Mouse (Mus musculus) limb, embryonic 12.5 days (tissue): Measurements from ENCODE around the gene Aloxe3. TPM values are rescaled to one million over a fixed set of nuclear protein-coding genes. Genes with fewer than 3 reads are reported as not detected.

ENCODE experiments used
- ATAC-seq: fragments of 200-750 bp; cut with Nextera tagmentation; 2 replicates; pipeline ENCODE4 v1.8.0; 2017; ENCODE audit warnings: low read depth, moderate TSS enrichment; ENCODE audit not compliant: insufficient number of reproducible peaks, insufficient read depth, low FRiP score, low TSS enrichment
- H3K27ac ChIP-seq: fragments of 300-500 bp; sonication (generic); 2 replicates; pipeline ENCODE4 v1.5.1; 2016; ENCODE audit warnings: mild to moderate bottlenecking, moderate library complexity
- H3K27me3 ChIP-seq: fragments of 300-500 bp; sonication (generic); 2 replicates; pipeline ENCODE4 v1.6.1; 2016; ENCODE audit warnings: mild to moderate bottlenecking, moderate library complexity
- H3K36me3 ChIP-seq: fragments of 300-500 bp; sonication (generic); 2 replicates; pipeline ENCODE4 v1.6.1; 2016; ENCODE audit warnings: mild to moderate bottlenecking, moderate library complexity
- H3K4me1 ChIP-seq: fragments of 300-500 bp; sonication (generic); replicated peaks from 2 replicates; pipeline ENCODE4 v1.6.1; 2016
- H3K4me2 ChIP-seq: fragments of 300-500 bp; sonication (generic); 2 replicates; pipeline ENCODE4 v1.6.1; 2016; ENCODE audit warnings: mild to moderate bottlenecking, moderate library complexity
- H3K4me3 ChIP-seq: fragments of 300-500 bp; sonication (generic); replicated peaks from 2 replicates; pipeline ENCODE4 v1.5.1; 2016; ENCODE audit warnings: mild to moderate bottlenecking
- H3K9ac ChIP-seq: fragments of 300-500 bp; sonication (generic); replicated peaks from 2 replicates; pipeline ENCODE4 v1.6.1; 2016; ENCODE audit warnings: mild to moderate bottlenecking, moderate library complexity
- H3K9me3 ChIP-seq: fragments of 300-500 bp; sonication (generic); 2 replicates; pipeline ENCODE4 v1.6.1; 2016; ENCODE audit warnings: mild to moderate bottlenecking, moderate library complexity
- WGBS: fragments of 180-500 bp; shearing (Covaris S2); methylation state at CpG from one replicate; pipeline ENCODE4 v1.1.7; 2016; 5-methylcytosine and 5-hydroxymethylcytosine counted together
- polyA plus RNA-seq: library from polyadenylated mRNA; unstranded; fragments of >200 nt; fragmentation: Nextera tagmentation; extraction: Ambion mirVana; gene quantifications from 2 replicates; pipeline ENCODE4 v1.2.1, GENCODE M21; 2016

Gene Aloxe3
- polyA plus RNA-seq = 0.58 and 0.77 TPM in 2 replicates

DNA sequence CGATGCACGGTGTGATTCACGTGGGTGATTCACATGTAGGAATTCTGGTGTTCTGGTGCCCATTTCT lies at the start of gene Aloxe3:
TSS of gene Aloxe3 (plus strand) at position 45 of the 67 bp plus-strand sequence.
- Histone ChIP-seq H3K4me3 (peak within 1 kb of the TSS; percentile 58), H3K9me3 (no peaks in the 10 kb centered on the region), H3K27me3 (peaks cover 17% of the 10 kb centered on the region), H3K9ac (peak within 1 kb of the TSS; percentile 63), H3K27ac (peak within 1 kb of the TSS; percentile 50; the same call in 1 of the 2 replicates), H3K4me2 (peak within 1 kb of the TSS; percentile 90), H3K4me1 (peaks cover 22% of the 10 kb centered on the region), H3K36me3 (no peaks in the 10 kb centered on the region)
- 4% methylated on average over 3 of the region's 3 CpGs for WGBS
- no peak for ATAC-seq

DNA sequence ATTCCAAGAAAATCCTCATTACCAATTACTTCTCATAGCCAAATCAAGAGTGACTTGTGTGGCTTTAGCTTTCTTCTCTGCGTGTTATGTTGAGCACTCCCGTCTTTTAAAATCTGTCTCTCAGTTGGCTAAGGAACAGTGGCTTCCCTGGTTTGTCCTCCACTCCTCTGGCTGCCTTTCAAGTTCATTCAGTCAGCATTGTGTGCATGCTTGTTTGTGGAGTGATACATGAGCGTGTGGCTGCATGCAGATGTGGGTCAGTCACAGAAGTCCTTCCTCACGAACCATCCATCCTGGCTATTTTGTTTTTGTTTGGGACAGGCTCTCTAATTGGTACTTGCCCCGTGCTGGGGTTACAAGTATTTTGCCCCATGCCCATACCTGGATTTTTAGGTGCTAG lies 49.1 kb upstream of the Aloxe3 start:
- H3K9me3 ChIP-seq = no peaks in the 10 kb centered on the region

DNA sequence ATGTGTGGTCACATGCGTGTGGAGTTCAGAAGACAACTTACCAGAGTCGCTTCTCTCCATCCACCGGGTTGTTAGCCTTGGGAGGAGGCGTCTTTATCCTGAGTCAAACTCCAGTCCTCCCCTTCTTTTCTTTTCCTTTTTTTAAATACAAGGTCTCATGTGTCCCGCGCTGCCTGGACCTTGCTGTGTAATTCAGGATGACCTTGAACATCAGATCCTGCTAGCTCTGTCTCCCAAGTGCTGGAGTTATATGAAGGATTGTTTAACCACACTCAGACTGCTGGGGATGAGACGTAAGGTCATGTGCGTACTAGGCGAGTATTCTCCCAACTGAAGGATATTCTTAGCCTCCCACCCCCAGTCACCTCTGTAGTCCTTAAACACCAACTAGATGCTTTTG lies 48.4 kb upstream of the Aloxe3 start:
- 89% methylated on average over 9 of the region's 9 CpGs for WGBS
- H3K4me1 ChIP-seq = peaks cover 28% of the 10 kb centered on the region
- no peak overlapping the region for H3K27ac ChIP-seq
- no peaks in the 10 kb centered on the region for H3K27me3 ChIP-seq
- H3K9me3 ChIP-seq = no peaks in the 10 kb centered on the region
- H3K4me3 ChIP-seq = no peak overlapping the region
- ATAC-seq = no peak
- H3K4me2 ChIP-seq = no peak overlapping the region
- no peak overlapping the region for H3K9ac ChIP-seq
- H3K36me3 ChIP-seq = no peaks in the 10 kb centered on the region

More for the DNA sequence above, 49.1 kb upstream of the Aloxe3 start:
- 76% methylated on average over 5 of the region's 5 CpGs for WGBS
- H3K4me2 ChIP-seq = no peak overlapping the region
- peaks cover 31% of the 10 kb centered on the region for H3K4me1 ChIP-seq
- H3K9ac ChIP-seq = no peak overlapping the region
- H3K27ac ChIP-seq = no peak overlapping the region
- no peaks in the 10 kb centered on the region for H3K27me3 ChIP-seq
- no peak overlapping the region for H3K4me3 ChIP-seq
- H3K36me3 ChIP-seq = no peaks in the 10 kb centered on the region
- ATAC-seq = no peak

DNA sequence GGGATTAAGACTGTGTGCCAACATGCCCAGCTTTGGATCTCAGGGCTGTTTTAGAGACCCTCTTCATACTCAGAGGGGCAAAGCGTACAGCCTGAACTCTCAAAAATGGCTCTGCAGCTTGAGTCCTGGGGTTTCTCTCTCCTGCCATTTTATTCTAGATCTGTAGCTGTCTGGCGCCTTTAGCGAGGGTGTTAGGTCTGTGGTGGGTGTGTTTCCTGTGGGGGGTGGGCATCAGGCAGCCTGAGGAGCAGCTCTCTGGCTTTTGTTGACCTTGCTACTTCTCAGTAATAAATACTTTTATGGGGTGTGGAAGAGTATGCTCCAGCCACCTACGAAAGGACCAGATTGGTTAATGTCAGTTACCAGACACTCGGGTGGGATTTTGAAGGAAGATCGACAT lies 47.7 kb upstream of the Aloxe3 start:
- WGBS = 57% methylated on average over 6 of the region's 6 CpGs
- Histone ChIP-seq H3K27ac (no peak overlapping the region), H3K4me2 (no peak overlapping the region)

DNA sequence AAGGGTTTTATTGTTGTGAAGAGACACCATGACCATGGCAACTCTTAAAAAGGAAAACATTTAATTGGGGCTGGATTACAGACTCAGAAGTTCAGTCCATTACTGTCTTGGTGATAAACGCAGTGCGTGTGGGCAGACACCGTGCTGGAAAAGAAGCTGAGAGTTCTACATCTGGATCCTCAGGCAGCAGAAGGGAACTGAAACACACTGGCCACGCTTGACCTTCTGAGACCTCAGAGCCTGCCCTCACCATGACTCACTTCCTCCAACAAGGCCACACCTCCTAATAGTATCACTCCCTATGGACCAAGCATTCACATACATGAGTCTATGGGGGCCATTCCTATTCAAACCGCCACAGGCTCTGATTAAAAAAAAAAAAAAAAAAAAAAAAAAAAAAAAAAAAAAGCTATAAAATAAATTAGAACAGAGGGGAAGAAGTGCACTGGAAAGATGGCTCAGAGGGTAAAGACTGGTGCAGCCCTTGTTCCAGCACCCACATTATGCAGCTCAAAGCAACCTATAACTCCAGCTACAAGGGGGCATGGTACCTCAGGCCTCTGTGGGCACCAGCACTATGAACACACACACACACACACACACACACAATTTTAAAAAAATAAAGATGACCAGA lies 46.8 kb upstream of the Aloxe3 start:
- WGBS = 58% methylated on average over 5 of the region's 5 CpGs
- H3K4me2 ChIP-seq = no peak overlapping the region
- 0 out of 2 replicates have a peak overlapping the region, but pooled peaks have one; percentile 20 for H3K27ac ChIP-seq
- peaks cover 20% of the 10 kb centered on the region for H3K4me1 ChIP-seq
- H3K36me3 ChIP-seq = no peaks in the 10 kb centered on the region
- no peak overlapping the region for H3K4me3 ChIP-seq
- no peak for ATAC-seq
- no peaks in the 10 kb centered on the region for H3K9me3 ChIP-seq
- H3K9ac ChIP-seq = no peak overlapping the region
- no peaks in the 10 kb centered on the region for H3K27me3 ChIP-seq

More for the DNA sequence above, 47.7 kb upstream of the Aloxe3 start:
- H3K27me3 ChIP-seq = no peaks in the 10 kb centered on the region
- H3K36me3 ChIP-seq = no peaks in the 10 kb centered on the region
- no peaks in the 10 kb centered on the region for H3K9me3 ChIP-seq
- no peak overlapping the region for H3K9ac ChIP-seq
- peaks cover 20% of the 10 kb centered on the region for H3K4me1 ChIP-seq
- ATAC-seq = no peak
- H3K4me3 ChIP-seq = no peak overlapping the region

DNA sequence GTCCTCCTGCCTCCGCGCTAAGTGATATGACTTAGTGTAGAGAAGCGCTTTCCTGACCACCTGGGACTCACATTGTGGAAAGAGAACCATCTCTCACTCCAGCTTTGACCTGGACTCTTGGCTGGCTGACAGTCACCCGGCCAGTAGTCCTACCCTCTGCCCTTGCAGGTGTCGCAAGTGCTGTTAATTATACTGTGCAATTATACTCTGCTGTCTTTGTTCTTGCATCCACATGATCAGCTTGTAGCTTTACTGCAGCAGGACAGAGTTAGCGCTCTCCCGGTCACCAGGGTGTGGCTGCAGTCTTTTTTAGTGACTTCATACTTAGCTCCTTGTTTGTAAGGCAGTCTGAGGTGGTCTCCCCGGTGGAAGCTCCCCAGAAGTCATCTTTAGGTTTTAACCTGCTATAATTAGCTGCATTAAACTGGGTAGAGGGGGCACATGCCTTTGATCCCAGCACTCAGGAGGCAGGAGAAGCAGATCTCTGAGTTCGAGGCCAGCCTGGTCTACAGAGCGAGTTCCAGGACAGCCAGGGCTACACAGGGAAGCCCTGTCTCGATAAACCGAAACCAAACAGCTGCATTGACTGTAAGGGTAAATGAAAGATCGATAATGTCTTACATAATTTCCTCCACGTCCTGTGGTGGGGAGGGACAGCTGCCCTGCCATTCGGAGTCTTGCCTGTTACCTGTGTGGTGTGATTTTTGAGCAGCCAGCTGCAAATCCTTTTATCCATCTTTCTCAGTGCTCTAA lies 45.4 kb upstream of the Aloxe3 start:
- WGBS = 75% methylated on average over 15 of the region's 15 CpGs
- no peak for ATAC-seq
- no peak overlapping the region for H3K9ac ChIP-seq
- no peak overlapping the region for H3K27ac ChIP-seq
- peaks cover 12% of the 10 kb centered on the region for H3K4me1 ChIP-seq
- no peaks in the 10 kb centered on the region for H3K9me3 ChIP-seq
- no peak overlapping the region for H3K4me3 ChIP-seq
- no peak overlapping the region for H3K4me2 ChIP-seq
- no peaks in the 10 kb centered on the region for H3K36me3 ChIP-seq
- no peaks in the 10 kb centered on the region for H3K27me3 ChIP-seq

DNA sequence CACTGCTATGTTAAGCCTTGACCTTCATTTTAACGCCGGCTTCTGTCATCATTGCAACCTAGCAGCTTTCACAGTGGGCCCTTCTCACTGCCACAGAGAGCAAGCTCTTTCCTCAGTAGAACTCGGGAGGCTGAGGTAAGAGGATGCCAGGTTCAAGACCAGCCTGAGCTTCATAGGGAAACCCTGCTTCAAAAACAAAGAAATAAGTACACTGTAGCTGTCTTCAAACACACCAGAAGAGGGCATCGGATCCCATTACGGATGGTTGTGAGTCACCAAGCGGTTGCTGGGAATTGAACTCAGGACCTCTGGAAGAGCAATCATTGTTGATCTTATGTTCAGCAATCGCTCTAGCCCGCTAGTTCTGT lies 44.9 kb upstream of the Aloxe3 start:
- Histone ChIP-seq H3K27me3 (no peaks in the 10 kb centered on the region), H3K4me3 (no peak overlapping the region), H3K4me2 (no peak overlapping the region), H3K4me1 (peaks cover 12% of the 10 kb centered on the region), H3K9me3 (no peaks in the 10 kb centered on the region), H3K27ac (no peak overlapping the region), H3K9ac (no peak overlapping the region), H3K36me3 (no peaks in the 10 kb centered on the region)
- no peak for ATAC-seq
- WGBS = 90% methylated on average over 8 of the region's 8 CpGs

DNA sequence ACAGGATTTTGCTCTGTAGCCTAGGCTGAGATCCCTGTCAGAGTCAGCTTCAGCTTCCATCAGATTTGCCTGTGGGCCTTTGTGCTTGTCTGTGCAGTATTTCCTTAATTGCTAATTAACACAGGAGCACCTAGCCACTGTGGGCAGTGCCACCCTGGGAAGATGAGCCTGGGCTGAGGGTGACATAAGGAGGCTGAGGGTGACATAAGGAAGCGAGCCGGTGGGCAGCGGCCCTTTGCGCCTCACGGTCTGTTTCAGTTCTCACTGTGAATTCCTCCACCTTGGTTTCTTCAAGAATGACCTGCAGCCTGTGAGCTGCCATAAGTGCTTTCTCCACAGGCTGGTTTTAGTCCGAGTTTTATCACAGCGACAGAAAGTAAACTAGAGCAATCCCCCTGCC lies 44.1 kb upstream of the Aloxe3 start:
- Histone ChIP-seq H3K36me3 (no peaks in the 10 kb centered on the region), H3K9ac (no peak overlapping the region), H3K4me1 (peaks cover 12% of the 10 kb centered on the region), H3K27ac (no peak overlapping the region), H3K27me3 (no peaks in the 10 kb centered on the region), H3K9me3 (no peaks in the 10 kb centered on the region), H3K4me3 (no peak overlapping the region), H3K4me2 (no peak overlapping the region)
- no peak for ATAC-seq
- WGBS = 92% methylated on average over 7 of the region's 7 CpGs

DNA sequence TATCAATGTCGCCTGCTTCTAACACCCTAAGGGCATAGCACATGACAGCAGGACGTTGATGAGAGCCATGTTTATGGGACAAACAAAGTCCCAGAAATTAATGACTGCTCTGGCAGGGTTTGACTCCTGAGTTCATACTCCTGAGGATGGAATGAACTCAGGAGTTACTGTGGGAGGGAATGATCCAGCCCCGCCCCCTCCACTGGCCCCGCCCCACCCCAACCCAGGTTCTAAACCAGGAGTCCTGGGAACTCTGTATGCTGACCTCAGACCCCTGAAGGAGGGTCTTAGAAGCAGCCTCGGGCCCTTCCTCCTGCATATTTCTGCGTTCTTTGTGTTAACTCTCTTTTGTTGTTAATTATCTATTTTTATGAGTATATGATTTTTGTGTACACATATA lies 40.1 kb upstream of the Aloxe3 start:
- Histone ChIP-seq H3K36me3 (peaks cover 11% of the 10 kb centered on the region), H3K9me3 (no peaks in the 10 kb centered on the region), H3K9ac (no peak overlapping the region), H3K27ac (0 out of 2 replicates have a peak overlapping the region, but pooled peaks have one; percentile 23), H3K27me3 (no peaks in the 10 kb centered on the region), H3K4me1 (peaks cover 28% of the 10 kb centered on the region), H3K4me3 (no peak overlapping the region), H3K4me2 (no peak overlapping the region)
- 63% methylated on average over 6 of the region's 6 CpGs for WGBS
- ATAC-seq = no peak

DNA sequence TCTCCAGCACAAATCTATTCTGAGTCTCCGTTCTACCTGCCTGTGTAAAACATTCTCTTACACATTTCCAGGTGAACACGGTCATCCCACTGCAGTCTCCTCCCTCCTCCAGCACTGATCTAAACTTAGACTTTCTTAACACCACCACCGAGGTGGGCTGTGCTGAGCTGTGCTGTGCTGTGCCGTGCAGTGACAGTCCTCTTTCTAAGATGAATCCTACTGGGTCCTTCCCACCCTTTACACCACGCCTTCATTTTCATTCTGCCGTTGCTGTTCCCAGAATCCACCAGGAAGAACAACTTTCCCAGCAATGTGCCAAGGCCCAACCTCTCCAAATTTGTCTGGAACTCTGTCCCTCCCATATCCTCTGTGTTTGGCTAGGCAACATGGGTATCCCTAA lies 39.3 kb upstream of the Aloxe3 start:
- no peak overlapping the region for H3K4me3 ChIP-seq
- WGBS = 55% methylated on average over 6 of the region's 6 CpGs

DNA sequence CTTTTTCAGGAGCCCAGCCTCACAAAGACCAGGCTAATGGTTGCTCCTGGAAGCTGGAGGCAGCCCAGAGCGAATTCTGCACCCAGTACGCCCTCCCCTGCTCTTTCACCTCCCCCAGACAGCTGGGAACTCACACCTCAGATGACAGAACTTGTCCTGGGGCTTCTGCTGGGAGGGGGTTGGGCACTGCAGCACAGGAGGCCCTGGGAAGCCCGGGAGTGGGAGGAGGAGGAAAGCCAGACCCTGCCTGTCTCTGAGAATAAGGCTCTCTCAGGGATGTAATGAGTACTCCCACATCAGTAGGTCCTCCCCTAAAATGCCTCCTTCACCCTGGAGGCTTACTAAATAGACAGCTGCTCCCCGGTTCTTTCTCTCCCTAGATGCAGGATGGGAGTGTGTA lies 38.6 kb upstream of the Aloxe3 start:
- H3K4me1 ChIP-seq = peaks cover 36% of the 10 kb centered on the region
- H3K36me3 ChIP-seq = peaks cover 26% of the 10 kb centered on the region
- 0 out of 2 replicates have a peak overlapping the region, but pooled peaks have one; percentile 50 for H3K27ac ChIP-seq
- H3K4me2 ChIP-seq = peak overlapping the region; percentile 98
- no peaks in the 10 kb centered on the region for H3K9me3 ChIP-seq
- no peak overlapping the region; the same call in 1 of the 2 replicates for H3K9ac ChIP-seq
- ATAC-seq = no peak
- H3K27me3 ChIP-seq = no peaks in the 10 kb centered on the region
- 16% methylated on average over 4 of the region's 4 CpGs for WGBS
- H3K4me3 ChIP-seq = no peak overlapping the region

More for the DNA sequence above, 39.3 kb upstream of the Aloxe3 start:
- no peak overlapping the region for H3K4me2 ChIP-seq
- no peaks in the 10 kb centered on the region for H3K27me3 ChIP-seq
- 0 out of 2 replicates have a peak overlapping the region, but pooled peaks have one; percentile 50 for H3K27ac ChIP-seq
- peaks cover 19% of the 10 kb centered on the region for H3K36me3 ChIP-seq
- H3K9me3 ChIP-seq = no peaks in the 10 kb centered on the region
- no peak for ATAC-seq
- no peak overlapping the region; the same call in 1 of the 2 replicates for H3K9ac ChIP-seq
- peaks cover 32% of the 10 kb centered on the region for H3K4me1 ChIP-seq

DNA sequence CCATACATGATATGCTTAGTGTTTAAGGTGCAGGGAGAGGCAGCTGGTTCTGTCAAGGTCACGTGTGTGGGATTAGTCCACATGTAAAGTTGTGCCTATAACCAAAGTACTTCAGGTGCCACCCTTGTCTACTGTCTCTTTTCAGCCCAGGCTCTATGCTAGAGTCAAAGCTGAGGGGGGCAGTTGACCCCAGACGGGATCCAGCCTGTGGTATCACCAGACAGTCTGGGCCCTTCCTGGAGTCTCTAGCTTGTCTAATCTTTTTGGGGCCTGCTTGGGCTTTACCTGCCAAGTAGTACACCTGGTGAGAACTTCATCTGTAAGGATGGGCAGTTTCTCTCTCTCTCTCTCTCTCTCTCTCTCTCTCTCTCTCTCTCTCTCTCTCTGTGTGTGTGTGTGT lies 38.1 kb upstream of the Aloxe3 start:
- peak overlapping the region; percentile 97 for H3K4me3 ChIP-seq
- H3K9me3 ChIP-seq = no peaks in the 10 kb centered on the region
- peak overlapping the region; percentile 98 for H3K4me2 ChIP-seq
- WGBS = 67% methylated on average over 2 of the region's 2 CpGs
- H3K27me3 ChIP-seq = no peaks in the 10 kb centered on the region
- peaks cover 31% of the 10 kb centered on the region for H3K36me3 ChIP-seq
- no peak overlapping the region for H3K27ac ChIP-seq
- ATAC-seq = no peak
- peaks cover 36% of the 10 kb centered on the region for H3K4me1 ChIP-seq
- no peak overlapping the region; the same call in 1 of the 2 replicates for H3K9ac ChIP-seq
